Mouse (Mus musculus) lung, postnatal 0 days (tissue): Measurements from ENCODE around the gene Vamp9.

ENCODE experiments used
- CTCF ChIP-seq: IDR thresholded peaks from 2 replicates; pipeline ENCODE4 v1.5.1; 2016; ENCODE audit warnings: antibody characterized with exemption, mild to moderate bottlenecking
- EP300 ChIP-seq: IDR thresholded peaks from 2 replicates; pipeline ENCODE4 v1.6.1; 2016; ENCODE audit warnings: antibody characterized with exemption, mild to moderate bottlenecking, control low read depth

DNA sequence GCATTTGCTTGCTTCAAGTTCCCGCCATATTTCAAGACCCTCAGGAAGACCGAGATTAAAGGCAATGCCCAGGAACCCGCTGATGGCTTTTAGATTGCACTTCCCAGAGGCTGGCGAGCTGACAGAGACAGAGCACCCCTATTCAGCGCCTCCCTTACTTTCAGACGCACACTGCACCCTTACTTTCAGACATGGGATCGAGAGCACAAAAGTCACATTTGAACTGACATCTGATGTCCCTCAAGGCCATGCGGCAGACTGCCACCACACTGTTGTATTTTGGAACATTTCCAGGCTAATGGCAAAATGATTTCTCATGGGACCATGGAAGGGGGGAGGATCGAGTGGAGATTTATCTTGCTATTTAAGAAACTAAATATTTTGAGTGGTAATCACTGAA lies 28.5 kb upstream of the Vamp9 start:
- TF ChIP-seq EP300 (no peak), CTCF (no peak)
